Mouse (Mus musculus) bone marrow macrophage, adult 2 months (primary cell): Measurements from ENCODE around the gene Cyp2c40. TPM values are rescaled to one million over a fixed set of nuclear protein-coding genes. Genes with fewer than 3 reads are reported as not detected.
"Not testable (repeated sequence)": the region's sequence is repeated elsewhere in the genome, so short reads cannot be mapped to it uniquely, and the experiment has no call there.

Experiments used
- H3K27ac ChIP-seq: 2 replicates; pipeline ENCODE4 v1.5.1; 2012; ENCODE audit warnings: low read depth, low read length; ENCODE audit not compliant: insufficient read depth
- H3K4me1 ChIP-seq: 2 replicates; pipeline ENCODE4 v1.6.1; 2012; ENCODE audit warnings: low read length; ENCODE audit not compliant: control insufficient read depth, insufficient read depth
- H3K4me3 ChIP-seq: 2 replicates; pipeline ENCODE4 v1.5.1; 2012; ENCODE audit warnings: mild to moderate bottlenecking, low read length, moderate library complexity; ENCODE audit not compliant: insufficient read depth
- CTCF ChIP-seq: IDR thresholded peaks from 2 replicates; pipeline ENCODE4 v1.5.1; 2012; ENCODE audit warnings: low read depth, mild to moderate bottlenecking, low read length, moderate library complexity
- POLR2A ChIP-seq: IDR thresholded peaks from 2 replicates; pipeline ENCODE4 v1.6.1; 2012; ENCODE audit warnings: mild to moderate bottlenecking, low read depth, low read length, borderline replicate concordance
- polyA plus RNA-seq: library from polyadenylated mRNA; stranded (reverse); fragments of >200 nt; gene quantifications from 2 replicates; pipeline ENCODE4 v1.2.4, GENCODE M21; 2012; ENCODE audit not compliant: missing spikeins, insufficient read depth, insufficient read length

Gene Cyp2c40
- not detected in 2 replicates for polyA plus RNA-seq

GRCm38 (mm10) chr19:39812714-39813113 is at the start of gene Cyp2c40:
Cyp2c40 (minus strand) TSS chr19:39812814.
- H3K4me3 ChIP-seq, H3K4me1 ChIP-seq, H3K27ac ChIP-seq: not testable (repeated sequence)

- not testable (repeated sequence) for H3K4me3 ChIP-seq, H3K4me1 ChIP-seq, H3K27ac ChIP-seq
Observed at GRCm38 (mm10) chr19:39820931-39821330, 8.3 kb upstream of the Cyp2c40 start.

GRCm38 (mm10) chr19:39816400-39816799 is 3.8 kb upstream of the Cyp2c40 start:
- H3K27ac ChIP-seq, H3K4me3 ChIP-seq, H3K4me1 ChIP-seq: not testable (repeated sequence)

DNA sequence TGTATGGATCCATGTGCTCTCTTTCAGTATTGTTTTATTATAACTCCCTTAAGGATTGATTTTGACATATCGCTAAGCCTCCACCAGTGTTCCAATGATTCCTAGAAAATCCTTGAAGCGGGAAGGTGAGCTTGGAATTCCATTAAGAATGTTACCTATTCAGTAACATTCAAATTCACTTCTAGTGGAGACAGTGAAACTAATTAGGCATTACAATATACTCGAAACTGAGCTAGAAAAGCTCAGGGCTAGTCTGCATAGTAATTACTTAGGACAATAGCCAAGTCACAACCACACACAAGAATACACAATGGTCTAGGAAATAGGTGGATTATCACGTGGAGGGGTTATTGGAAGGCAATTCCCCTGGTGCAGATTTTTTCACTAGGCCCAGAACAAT is 3.4 kb upstream of the Cyp2c40 start:
- not testable (repeated sequence) for H3K27ac ChIP-seq, H3K4me3 ChIP-seq, H3K4me1 ChIP-seq

GRCm38 (mm10) chr19:39785458-39785857 is 27.2 kb downstream of the Cyp2c40 start:
- H3K27ac ChIP-seq, H3K4me3 ChIP-seq, H3K4me1 ChIP-seq: not testable (repeated sequence)

DNA sequence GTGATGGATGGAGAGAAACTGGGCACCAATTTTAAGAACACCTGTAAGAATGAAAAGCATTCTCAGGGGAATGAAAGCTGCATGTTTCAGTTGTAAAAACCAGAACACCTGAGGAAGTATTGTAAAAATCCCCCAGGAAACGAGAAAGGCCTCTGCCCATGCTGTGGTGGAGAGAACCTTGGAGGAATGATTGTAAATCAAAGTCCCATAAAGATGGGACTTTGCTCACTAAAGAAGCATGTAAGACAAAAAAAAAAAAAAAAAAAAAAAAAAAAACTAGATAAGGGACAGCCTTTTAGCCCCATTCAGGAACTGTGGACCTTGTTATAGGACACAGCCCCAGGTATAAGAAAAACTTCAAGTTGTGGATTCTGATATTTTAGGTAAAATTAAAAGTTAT is 67.3 kb downstream of the Cyp2c40 start:
- no peak for TF ChIP-seq POLR2A
- no peak for TF ChIP-seq CTCF
- Histone ChIP-seq H3K4me1 (no peaks in the 10 kb centered on the region), H3K4me3 (no peak overlapping the region), H3K27ac (no peak overlapping the region)

DNA sequence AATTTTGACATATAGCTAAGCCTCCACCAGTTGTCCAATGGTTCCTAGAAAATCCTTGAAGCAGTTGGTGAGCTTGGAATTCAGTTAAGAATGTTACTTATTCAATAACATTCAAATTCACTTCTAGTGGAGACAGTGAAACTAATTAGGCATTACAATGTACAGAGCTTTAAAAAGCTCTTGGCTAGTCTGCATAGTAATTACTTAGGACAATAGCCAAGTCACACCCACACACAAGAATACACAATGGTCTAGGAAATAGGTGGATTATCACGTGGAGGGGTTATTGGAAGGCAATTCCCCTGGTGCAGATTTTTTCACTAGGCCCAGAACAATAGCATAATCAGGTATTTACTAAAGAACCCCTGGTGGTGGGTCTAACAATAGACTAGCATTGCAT is 68.3 kb downstream of the Cyp2c40 start:
- not testable (repeated sequence) for H3K4me1 ChIP-seq, H3K27ac ChIP-seq, H3K4me3 ChIP-seq

DNA sequence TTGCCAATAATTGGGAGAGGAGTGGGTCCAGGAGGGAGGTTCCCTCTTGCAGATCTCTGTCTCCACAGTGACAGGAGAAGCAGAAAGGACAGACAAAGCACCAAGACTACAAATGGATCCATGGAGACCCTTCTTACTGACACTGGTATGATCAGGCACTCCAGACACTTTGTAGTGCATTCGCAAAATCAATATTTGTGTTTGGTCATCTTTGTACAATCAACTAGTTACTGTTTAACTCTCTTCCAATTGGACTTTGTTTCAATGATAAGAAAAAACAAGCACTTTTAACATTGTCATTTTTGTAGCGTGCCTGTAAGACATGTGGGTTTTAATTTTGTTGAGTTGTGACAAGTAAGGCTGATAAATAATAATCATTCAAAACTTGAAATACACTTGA is 71.7 kb downstream of the Cyp2c40 start, which contains the start of gene Cyp2c68:
Gene Cyp2c68, minus strand, starts transcription at position 135 of the 400 bp plus-strand sequence.
- Histone ChIP-seq H3K4me1 (no peaks in the 10 kb centered on the region), H3K27ac (no peak within 1 kb of the TSS), H3K4me3 (no peak within 1 kb of the TSS)
- TF ChIP-seq POLR2A (no peak), CTCF (no peak)

Other genes starting within 250 kb of the Cyp2c40 start
- not detected in 2 replicates for gene Cyp2c67, start 163.8 kb downstream of the Cyp2c40 start, polyA plus RNA-seq
- gene Cyp2c68, start 71.8 kb downstream of the Cyp2c40 start, polyA plus RNA-seq: not detected in 2 replicates
- not detected in 2 replicates for gene Cyp2c69, start 74.0 kb upstream of the Cyp2c40 start, polyA plus RNA-seq
- not detected in 2 replicates for gene Cyp2c37, start 179.6 kb upstream of the Cyp2c40 start, polyA plus RNA-seq